Mouse (Mus musculus) kidney, embryonic 16.5 days (tissue): ENCODE results near the gene Esrrg. TPM values are rescaled to one million over a fixed set of nuclear protein-coding genes. Genes with fewer than 3 reads are reported as not detected.

Source experiments
- ATAC-seq: fragments of 200-750 bp; cut with Nextera tagmentation; 2 replicates; pipeline ENCODE4 v1.8.0; 2017; ENCODE audit warnings: moderate TSS enrichment; ENCODE audit not compliant: low FRiP score, low TSS enrichment
- H3K27ac ChIP-seq: fragments of 300-500 bp; sonication (generic); 2 replicates; pipeline ENCODE4 v1.5.1; 2014; ENCODE audit warnings: low read length
- H3K27me3 ChIP-seq: fragments of 300-500 bp; sonication (generic); 2 replicates; pipeline ENCODE4 v1.6.1; 2014; ENCODE audit warnings: low read length, control low read depth, mixed read lengths; ENCODE audit not compliant: insufficient read depth
- H3K36me3 ChIP-seq: fragments of 300-500 bp; sonication (generic); 2 replicates; pipeline ENCODE4 v1.6.1; 2014; ENCODE audit warnings: low read length, control low read depth, mixed read lengths; ENCODE audit not compliant: insufficient read depth
- H3K4me1 ChIP-seq: fragments of 300-500 bp; sonication (generic); 2 replicates; pipeline ENCODE4 v1.6.1; 2014; ENCODE audit warnings: low read length, control low read depth, mixed read lengths; ENCODE audit not compliant: insufficient read depth
- H3K4me2 ChIP-seq: fragments of 300-500 bp; sonication (generic); replicated peaks from 2 replicates; pipeline ENCODE4 v1.6.1; 2014; ENCODE audit warnings: low read depth, low read length
- H3K4me3 ChIP-seq: fragments of 300-500 bp; sonication (generic); 2 replicates; pipeline ENCODE4 v1.5.1; 2014; ENCODE audit warnings: mild to moderate bottlenecking, low read length
- H3K9ac ChIP-seq: fragments of 300-500 bp; sonication (generic); replicated peaks from 2 replicates; pipeline ENCODE4 v1.6.1; 2014; ENCODE audit warnings: low read length
- H3K9me3 ChIP-seq: fragments of 300-500 bp; sonication (generic); 2 replicates; pipeline ENCODE4 v1.6.1; 2016; ENCODE audit warnings: low read length, control low read depth
- WGBS: fragments of 180-500 bp; shearing (Covaris S2); extraction: QIAGEN DNeasy Blood & Tissue Kit; methylation state at CpG from one replicate; pipeline ENCODE4 v1.1.7; 2014; 5-methylcytosine and 5-hydroxymethylcytosine counted together
- polyA plus RNA-seq: library from polyadenylated mRNA; unstranded; fragments of >200 nt; fragmentation: Nextera tagmentation; extraction: Ambion mirVana; gene quantifications from 2 replicates; pipeline ENCODE4 v1.2.1, GENCODE M21; 2015

Esrrg gene
- polyA plus RNA-seq, 1 experiment from 2014 or later: 36.0 TPM

DNA sequence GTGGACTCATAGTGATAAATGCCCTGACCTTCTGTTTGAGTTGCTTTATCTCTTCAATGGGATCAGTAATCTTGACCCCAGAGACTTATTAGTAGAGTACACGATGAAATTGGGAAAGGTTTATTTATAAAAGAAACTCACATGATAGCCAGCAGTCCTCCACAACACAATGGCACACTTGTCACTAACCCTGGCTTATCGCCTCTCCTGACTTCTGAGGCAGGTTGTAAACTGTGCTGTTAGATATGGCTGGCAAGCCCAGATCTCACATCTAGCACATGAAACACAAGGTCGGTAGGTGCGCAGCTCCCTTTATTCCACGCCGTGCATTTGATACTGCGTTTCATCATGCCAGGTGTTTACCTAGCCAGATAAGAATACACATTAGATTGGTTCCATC, 288.3 kb downstream of the Esrrg start:
- H3K27me3 ChIP-seq: no peaks in the 10 kb centered on the region
- no peaks in the 10 kb centered on the region for H3K36me3 ChIP-seq
- WGBS: 91% methylated on average over 7 of the region's 7 CpGs
- no peak overlapping the region for H3K27ac ChIP-seq
- H3K4me2 ChIP-seq: no peak overlapping the region
- H3K4me1 ChIP-seq: peaks cover 21% of the 10 kb centered on the region
- H3K4me3 ChIP-seq: no peak overlapping the region
- H3K9ac ChIP-seq: no peak overlapping the region
- no peaks in the 10 kb centered on the region for H3K9me3 ChIP-seq
- no peak for ATAC-seq

DNA sequence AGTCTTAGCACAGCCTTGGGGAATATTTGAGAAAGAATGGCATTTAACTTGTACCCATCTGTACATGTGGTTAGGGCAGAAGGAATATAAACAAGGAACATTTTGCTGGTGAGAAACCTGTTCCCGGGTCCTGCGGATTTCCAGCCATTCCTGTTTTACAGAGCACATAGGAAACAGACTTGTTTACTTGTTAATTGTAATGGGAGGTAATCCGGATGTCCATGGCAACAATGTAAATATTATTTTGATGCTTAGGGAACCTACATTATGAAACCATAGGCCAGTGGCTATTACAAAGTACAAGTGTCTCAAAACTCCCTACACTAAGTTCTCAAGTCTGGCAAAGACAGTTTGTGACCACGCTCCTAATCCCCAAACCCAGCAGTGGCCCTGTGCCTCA, 290.9 kb downstream of the Esrrg start:
- H3K27me3 ChIP-seq: no peaks in the 10 kb centered on the region
- peaks cover 24% of the 10 kb centered on the region for H3K4me1 ChIP-seq
- no peak overlapping the region for H3K27ac ChIP-seq
- no peak for ATAC-seq
- H3K9me3 ChIP-seq: no peaks in the 10 kb centered on the region
- no peak overlapping the region for H3K9ac ChIP-seq
- H3K36me3 ChIP-seq: no peaks in the 10 kb centered on the region
- H3K4me3 ChIP-seq: no peak overlapping the region
- no peak overlapping the region for H3K4me2 ChIP-seq
- WGBS: 77% methylated on average over 4 of the region's 4 CpGs

DNA sequence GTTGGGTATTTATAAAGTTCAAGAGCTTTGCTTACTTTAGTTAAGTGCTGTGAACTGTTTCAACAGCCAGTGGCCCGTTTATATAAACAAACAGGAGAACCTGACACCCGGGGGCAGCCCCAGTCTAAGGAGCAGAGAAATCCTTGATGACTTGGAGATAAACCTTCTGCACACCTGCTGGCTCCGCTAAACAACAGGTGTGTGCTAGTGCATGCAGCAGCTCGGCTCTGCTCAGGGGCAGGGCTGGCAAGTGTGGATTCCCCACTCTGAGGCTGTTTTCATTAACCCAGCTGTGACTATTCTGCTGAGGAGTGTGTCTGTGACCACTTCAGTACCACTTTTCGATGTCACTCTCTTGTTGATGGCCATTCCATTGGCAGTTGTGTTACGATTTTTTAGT, 292.2 kb downstream of the Esrrg start:
- Histone ChIP-seq H3K4me2 (no peak overlapping the region), H3K4me3 (no peak overlapping the region), H3K27ac (no peak overlapping the region), H3K36me3 (no peaks in the 10 kb centered on the region), H3K4me1 (peaks cover 24% of the 10 kb centered on the region), H3K9me3 (no peaks in the 10 kb centered on the region), H3K9ac (no peak overlapping the region), H3K27me3 (no peaks in the 10 kb centered on the region)
- 32% methylated on average over 6 of the region's 6 CpGs for WGBS
- peak; percentile 90 for ATAC-seq

DNA sequence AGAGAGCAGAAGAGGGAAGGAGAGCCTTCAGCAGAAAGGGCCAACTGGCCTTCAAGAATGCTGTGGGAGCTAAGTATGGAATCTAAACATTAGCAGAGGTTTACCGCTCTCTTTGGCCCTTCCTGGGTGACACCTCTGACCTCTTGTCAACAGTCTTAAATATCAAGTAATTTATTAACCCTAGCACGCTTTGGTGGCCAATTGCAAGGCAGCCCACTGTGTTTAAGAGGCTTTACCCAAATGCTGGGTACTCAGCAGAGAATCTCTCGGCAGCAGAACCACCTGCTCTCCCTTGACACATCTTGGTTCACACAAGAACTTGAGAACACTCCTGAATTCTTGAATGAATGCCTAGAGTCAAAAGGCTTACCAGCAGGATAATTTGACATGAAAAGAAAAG, 293.6 kb downstream of the Esrrg start:
- H3K4me1 ChIP-seq: peaks cover 24% of the 10 kb centered on the region
- H3K27me3 ChIP-seq: no peaks in the 10 kb centered on the region
- no peaks in the 10 kb centered on the region for H3K36me3 ChIP-seq
- H3K4me2 ChIP-seq: no peak overlapping the region
- no peak overlapping the region for H3K9ac ChIP-seq
- H3K4me3 ChIP-seq: no peak overlapping the region
- peak; percentile 68 for ATAC-seq
- peak overlapping the region; percentile 3; the same call in 1 of the 2 replicates for H3K27ac ChIP-seq
- 18% methylated on average over 3 of the region's 3 CpGs for WGBS
- H3K9me3 ChIP-seq: no peaks in the 10 kb centered on the region

DNA sequence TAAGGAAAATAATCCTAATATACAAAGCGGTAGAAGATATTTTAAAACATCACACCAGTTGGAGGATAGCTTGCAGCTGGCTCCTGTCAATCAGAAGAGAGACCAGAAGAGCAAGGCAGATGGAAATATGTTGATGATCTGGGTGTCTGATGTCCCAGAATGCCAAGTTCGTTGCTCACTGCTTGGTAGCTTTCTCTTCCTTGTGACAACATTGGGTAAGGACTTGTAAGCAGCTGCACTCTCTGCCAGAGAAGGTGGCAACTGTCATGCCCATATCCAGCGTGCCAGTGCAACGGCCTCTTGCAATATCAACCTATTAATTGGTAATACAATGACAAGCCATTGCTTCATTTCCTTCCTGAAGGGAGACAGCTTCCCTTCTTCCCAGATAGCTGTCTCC, 296.1 kb downstream of the Esrrg start:
- 67% methylated on average over 4 of the region's 4 CpGs for WGBS
- no peaks in the 10 kb centered on the region for H3K36me3 ChIP-seq
- no peak overlapping the region for H3K4me2 ChIP-seq
- H3K4me3 ChIP-seq: no peak overlapping the region
- no peak for ATAC-seq
- H3K9ac ChIP-seq: no peak overlapping the region
- H3K27ac ChIP-seq: no peak overlapping the region
- H3K27me3 ChIP-seq: no peaks in the 10 kb centered on the region
- H3K9me3 ChIP-seq: no peaks in the 10 kb centered on the region
- H3K4me1 ChIP-seq: peaks cover 29% of the 10 kb centered on the region

DNA sequence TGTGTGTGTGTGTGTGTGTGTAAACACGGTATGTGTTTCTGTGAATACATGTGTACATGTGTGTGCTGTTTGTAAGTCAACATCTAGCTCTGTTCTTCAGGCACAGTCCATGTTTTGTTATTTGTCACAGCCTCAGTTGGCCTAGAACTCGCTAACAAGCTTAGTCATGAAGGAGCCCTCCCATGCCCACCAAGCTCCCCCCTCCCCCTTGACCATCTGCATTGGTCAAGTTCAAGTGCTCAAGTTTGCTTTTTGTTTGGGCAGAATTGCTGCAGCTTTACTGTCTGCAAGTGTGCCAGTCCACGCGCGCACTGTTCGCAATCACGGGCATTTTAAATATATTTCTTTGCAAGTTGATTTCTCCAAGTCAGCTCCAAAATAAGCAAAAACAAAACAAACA, 298.8 kb downstream of the Esrrg start:
- Histone ChIP-seq H3K4me3 (no peak overlapping the region), H3K4me2 (no peak overlapping the region), H3K9me3 (no peaks in the 10 kb centered on the region), H3K27ac (no peak overlapping the region), H3K36me3 (no peaks in the 10 kb centered on the region), H3K9ac (no peak overlapping the region), H3K27me3 (no peaks in the 10 kb centered on the region), H3K4me1 (peaks cover 11% of the 10 kb centered on the region; the same call in 1 of the 2 replicates)
- 69% methylated on average over 7 of the region's 7 CpGs for WGBS
- ATAC-seq: no peak

DNA sequence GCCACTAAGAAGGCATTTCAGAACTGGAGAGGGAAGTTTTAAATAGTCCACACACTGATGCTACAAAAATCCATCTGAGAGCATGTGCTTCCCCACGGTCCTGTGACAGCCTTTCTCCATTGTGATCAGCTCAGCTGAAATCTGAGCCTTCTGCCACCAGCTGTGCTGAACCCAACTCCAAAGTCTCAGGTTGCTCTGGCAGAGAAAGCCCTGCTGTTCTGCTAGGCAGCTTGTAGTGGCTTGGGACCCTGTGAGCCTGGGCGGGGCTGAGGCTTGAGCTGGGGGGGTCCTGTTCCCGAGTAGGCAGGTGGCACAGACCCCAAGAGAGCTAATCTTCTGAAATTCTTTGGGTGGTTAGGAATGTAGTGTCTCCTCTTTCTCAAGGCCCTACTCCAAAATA, 299.3 kb downstream of the Esrrg start:
- Histone ChIP-seq H3K4me3 (no peak overlapping the region), H3K27ac (no peak overlapping the region), H3K4me2 (no peak overlapping the region), H3K4me1 (peaks cover 11% of the 10 kb centered on the region; the same call in 1 of the 2 replicates), H3K9me3 (no peaks in the 10 kb centered on the region), H3K36me3 (no peaks in the 10 kb centered on the region), H3K27me3 (no peaks in the 10 kb centered on the region), H3K9ac (no peak overlapping the region)
- ATAC-seq: peak; percentile 87
- 0% methylated on average over 3 of the region's 3 CpGs for WGBS

DNA sequence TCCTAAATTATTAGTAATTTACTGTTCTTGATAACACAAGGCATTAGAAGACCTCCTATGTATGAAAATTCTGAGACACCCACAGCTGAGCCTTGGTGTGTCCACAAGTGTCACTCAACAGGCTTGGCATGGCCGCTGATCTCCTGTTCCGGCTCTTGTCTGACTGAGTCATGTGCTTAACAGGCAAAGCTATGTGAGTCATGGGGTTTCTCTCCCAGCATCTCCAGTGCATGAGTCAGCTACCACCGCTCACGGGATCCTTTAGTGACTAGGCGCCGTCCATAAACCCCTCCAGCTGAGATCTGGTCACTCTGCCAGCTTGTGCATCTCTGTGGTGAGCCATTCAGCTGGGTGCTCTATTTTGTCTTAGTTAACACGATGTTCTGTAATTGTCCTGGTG, 302.1 kb downstream of the Esrrg start:
- 85% methylated on average over 7 of the region's 7 CpGs for WGBS
- ATAC-seq: no peak

DNA sequence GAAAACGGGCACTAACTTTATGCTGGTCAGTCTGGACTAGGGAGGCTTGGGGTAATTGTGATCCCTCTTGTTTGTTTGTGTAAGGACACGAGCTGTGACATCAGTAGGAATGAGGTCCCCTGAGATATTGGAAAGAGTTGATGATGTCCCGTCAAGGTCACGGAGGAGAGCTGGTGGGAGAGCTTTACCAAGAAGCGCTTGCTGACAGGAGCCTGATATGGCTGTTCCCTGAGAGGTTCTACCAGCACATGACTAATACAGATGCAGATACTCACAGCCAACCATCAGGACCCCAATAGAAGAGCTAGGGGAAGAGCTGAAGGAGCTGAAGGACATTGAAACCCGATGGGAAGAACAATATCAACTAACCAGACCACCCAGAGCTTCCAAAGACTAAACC, 302.6 kb downstream of the Esrrg start:
- 66% methylated on average over 6 of the region's 6 CpGs for WGBS
- Histone ChIP-seq H3K27me3 (no peaks in the 10 kb centered on the region), H3K9ac (no peak overlapping the region), H3K4me3 (no peak overlapping the region), H3K27ac (no peak overlapping the region), H3K4me1 (peaks cover 11% of the 10 kb centered on the region; the same call in 1 of the 2 replicates), H3K9me3 (no peaks in the 10 kb centered on the region), H3K4me2 (no peak overlapping the region), H3K36me3 (no peaks in the 10 kb centered on the region)
- ATAC-seq: no peak

More for the DNA sequence above, 302.1 kb downstream of the Esrrg start:
- H3K4me1 ChIP-seq: peaks cover 11% of the 10 kb centered on the region; the same call in 1 of the 2 replicates
- H3K9me3 ChIP-seq: no peaks in the 10 kb centered on the region
- H3K27me3 ChIP-seq: no peaks in the 10 kb centered on the region
- H3K36me3 ChIP-seq: no peaks in the 10 kb centered on the region
- no peak overlapping the region for H3K9ac ChIP-seq
- no peak overlapping the region for H3K27ac ChIP-seq
- H3K4me3 ChIP-seq: no peak overlapping the region
- no peak overlapping the region for H3K4me2 ChIP-seq

DNA sequence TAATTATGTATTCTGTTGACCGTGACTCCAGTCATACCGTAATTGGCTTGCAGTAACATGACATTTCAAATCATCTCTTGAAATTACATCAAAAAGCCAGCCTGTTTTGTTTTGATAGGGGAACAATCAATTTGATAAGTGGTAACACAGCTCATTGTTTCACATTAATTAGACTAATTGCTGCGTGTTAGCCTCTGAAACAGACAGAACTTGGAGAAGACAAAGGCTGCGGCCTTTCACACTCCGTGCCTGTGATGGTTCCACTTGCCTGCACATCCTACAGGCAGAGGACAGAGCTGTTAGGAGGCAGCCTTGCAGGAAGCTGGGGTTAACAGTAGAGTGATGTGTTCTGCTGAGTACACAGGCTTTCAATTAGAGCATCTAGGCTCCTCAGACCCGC, 309.7 kb downstream of the Esrrg start:
- Histone ChIP-seq H3K27me3 (no peaks in the 10 kb centered on the region), H3K4me1 (peaks cover 5% of the 10 kb centered on the region), H3K36me3 (no peaks in the 10 kb centered on the region), H3K9me3 (no peaks in the 10 kb centered on the region), H3K4me2 (no peak overlapping the region), H3K4me3 (no peak overlapping the region), H3K27ac (no peak overlapping the region), H3K9ac (no peak overlapping the region)
- peak; percentile 71; the same call in 1 of the 2 replicates for ATAC-seq
- 52% methylated on average over 6 of the region's 6 CpGs for WGBS
